Mouse (Mus musculus) heart, adult 10 weeks (tissue): Measurements from ENCODE around the gene Chtop. TPM values are rescaled to one million over a fixed set of nuclear protein-coding genes. Genes with fewer than 3 reads are reported as not detected.

Source experiments
- polyA plus RNA-seq: library from polyadenylated mRNA; stranded (reverse); fragments of 350-450 nt; fragmentation: Illumina TruSeq; extraction: RNeasy Lipid Tissue Mini Kit (QIAGEN cat#74804); gene quantifications from one replicate; pipeline ENCODE4 v1.2.3, GENCODE M21; 2014; ENCODE audit warnings: low read depth, low replicate concordance

Chtop gene
- polyA plus RNA-seq = 80.9 TPM

DNA sequence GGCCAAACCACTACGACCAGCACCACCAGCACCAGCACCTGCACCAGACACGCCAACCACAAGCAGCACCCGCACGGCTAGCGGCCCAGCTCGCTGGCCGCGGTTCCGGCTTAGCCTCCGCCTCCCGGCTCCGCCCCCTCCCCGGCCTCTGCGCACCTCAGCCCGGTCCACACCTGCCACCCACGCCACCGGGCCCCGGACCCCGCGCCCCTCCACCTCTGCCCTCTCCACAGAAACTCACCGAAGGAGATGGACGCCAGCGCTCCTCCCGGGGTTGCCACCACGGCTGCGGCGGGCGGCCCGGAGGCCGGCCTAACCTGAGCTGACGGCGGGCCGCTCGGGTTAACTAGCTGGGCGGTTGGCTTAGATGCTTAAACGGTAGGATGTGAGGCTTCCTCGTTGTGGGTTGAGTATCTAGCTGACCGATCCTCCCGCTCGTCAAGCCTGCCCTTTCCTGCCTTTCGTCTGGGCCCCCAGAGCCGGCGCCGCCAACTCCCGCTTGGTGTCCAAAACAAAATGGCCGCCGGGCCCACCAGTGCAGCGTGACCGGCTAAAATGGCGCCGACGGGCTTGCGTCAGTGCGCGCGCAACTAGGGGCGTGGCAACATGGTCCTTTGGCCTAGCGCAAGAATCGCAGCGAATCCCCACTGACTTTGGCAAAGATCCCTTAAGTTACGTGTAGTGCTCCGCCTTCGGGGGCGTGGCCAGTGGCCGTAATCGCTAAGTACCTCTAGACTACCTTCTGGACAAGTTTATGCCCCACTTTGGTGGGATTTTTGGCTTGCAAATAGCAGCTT lies at the start of gene Chtop:
TSS of gene Chtop (minus strand) at position 549 of the 797 bp plus-strand sequence.

DNA sequence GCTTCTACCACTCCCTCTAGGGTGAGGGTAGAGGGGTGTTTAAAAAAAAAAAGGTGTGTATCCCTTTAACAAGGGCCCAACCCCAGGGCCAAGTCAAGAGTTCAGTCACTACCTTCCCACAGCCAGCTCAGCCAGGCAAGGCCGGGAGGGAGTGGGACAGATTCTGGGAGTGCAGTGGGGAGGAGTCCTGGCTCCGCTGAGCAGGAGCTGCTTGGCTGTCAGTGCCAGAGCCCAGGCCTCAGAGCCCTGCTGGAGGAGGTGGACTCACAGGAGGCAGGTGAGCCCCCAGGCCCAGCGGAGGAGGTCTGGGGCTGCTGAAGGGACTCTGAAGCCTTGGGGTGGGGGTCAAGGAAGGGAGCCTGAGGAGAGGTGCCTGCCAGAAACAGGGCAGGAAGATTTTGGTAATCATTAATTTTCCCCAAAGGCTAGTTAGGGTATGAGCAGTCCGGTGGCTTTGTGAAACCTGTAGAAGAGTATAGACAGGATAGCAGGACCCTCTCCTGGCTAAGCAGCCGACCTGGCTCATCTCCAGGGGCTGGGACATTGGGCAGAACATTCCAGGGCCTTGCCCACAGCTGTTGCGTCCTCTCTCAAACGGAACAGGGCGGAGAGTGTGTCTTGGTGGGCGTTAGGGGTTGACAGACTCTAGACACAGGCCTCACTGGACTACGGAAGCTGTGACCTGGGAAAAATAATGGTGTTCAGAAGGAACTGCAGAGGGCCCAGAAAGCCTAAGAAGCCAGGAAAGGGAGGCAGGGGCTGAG lies 28.0 kb upstream of the Chtop start, which contains the start of gene S100a16:
TSS of gene S100a16 (plus strand) at position 114 of the 764 bp plus-strand sequence.

DNA sequence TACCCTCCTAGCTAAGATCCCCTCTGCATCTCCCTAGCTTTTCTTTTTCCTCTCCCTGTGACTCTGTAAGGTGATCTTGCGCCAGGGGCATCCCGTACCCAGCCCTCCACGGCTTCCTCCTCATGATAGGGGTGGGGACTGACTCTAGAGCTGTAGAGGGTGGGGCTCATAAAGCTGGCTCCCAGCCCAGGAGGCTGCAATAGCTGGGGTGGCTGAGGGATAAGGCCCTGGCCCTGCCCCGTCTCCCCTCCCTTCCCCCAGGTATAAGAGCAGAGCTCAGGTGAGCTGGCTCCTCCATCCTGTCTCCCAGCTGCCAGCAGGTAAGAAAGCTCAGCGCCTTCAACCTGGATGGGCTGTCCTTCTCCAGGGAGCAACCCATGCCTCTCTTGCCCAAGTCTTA lies 17.3 kb upstream of the Chtop start, which contains the start of gene S100a14:
TSS of gene S100a14 (plus strand) at position 277 of the 400 bp plus-strand sequence.

DNA sequence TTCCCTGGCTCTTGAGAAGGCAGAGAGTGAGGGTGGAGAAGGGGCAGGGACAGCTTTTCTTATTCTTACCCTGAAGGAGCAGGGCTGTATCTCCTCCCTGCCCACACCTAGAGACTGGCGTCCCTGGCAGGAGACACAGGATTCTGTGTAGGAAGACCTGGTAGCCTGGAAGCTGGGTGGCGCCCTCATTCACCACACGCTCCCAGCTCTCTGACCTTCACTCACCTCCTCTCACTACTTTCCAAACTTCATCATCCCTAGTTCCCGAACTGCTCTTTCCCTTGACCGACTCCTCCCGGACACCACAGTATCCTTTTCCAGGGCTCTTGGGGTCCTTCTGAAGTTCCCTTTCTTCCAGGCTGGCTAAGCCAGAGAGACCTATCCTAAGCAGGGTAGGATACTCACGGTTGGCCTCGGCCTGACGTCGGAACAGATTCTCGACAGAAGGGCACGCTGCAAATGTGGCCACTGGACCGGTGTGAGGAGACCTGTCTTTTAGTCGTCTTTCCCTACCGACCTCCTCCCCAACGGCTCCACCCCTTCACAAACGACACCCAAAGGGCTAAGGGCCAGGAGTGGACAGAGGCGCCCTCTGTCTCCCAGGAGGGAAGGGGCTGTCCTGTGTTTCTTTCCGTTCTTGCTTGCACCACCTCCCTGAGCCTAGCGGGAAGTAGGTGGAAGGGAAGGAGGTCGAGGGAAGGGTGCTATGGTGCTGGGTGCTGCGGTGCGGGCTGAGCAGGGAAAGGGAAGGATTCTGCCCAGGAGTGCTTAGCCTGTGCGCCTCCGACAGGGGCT lies 4.7 kb upstream of the Chtop start, which contains the start of the genes S100a1 and S100a13:
TSS of gene S100a1 (minus strand) at position 597 of the 795 bp plus-strand sequence.
TSS of gene S100a13 (plus strand) at position 640 of the 795 bp plus-strand sequence.

DNA sequence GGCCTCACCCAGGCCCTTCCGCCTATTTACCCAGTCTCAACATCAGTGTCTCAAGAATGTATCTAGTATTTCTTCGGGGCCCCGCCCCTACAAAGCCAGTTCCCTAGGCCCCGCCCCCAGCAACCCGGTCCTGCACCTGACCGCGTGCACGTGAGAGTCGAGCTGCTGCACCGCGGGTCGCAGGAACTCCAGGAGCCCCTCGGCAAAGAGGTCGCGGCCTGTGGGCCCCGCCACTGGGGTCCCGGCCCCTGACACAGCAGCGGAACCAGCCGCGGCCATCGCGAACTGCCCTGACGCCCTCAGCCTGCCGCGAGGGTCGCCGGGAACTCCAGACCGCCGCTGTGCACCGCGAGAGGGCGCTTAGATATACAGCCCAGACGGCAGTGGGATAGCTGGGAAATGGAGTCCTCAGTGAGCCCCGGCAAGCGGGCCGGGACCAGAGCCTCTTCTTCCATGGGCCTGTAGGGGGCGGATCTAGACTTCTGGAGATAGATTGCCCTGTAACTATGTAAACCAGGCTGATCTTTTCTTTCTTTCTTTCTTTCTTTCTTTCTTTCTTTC lies 18.5 kb downstream of the Chtop start, which contains the start of gene Snapin:
TSS of gene Snapin (minus strand) at position 338 of the 561 bp plus-strand sequence.

DNA sequence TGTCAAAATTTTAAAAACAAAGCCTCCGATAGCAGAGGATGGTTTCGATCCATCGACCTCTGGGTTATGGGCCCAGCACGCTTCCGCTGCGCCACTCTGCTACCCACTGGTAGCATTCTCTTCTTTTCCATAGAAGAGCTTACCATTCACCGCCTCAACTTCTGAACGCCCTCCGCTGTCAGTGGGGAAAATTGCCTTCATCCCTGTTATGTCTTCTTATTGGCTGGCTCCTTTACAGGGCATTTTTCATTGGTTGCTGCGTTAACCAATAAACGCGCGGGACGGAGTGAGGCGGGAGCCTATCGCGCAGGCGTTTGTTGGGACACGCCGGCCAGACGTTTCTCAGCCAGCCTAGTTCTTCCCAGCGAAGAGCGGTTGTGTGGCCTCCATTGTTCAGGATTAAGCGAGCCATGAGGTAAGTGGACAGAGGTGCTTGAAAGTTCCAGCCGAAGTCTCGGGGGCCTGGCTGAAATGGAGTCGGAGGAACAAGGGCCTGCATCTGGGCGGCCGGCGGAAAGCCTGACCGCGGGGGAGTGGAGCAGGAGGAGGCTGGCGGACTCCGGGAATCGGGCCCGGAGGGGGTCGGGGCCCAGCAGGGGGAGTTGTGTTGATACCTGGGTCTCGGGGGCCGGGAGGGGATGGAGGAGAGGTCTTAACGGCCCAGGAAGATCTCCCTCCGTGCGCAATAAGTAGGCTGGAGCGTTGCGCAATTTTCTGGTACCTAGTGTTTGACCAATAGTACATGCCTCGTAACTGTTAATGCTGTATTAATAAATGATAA lies 33.3 kb downstream of the Chtop start, which contains the start of gene Ilf2:
TSS of gene Ilf2 (plus strand) at position 296 of the 781 bp plus-strand sequence.

DNA sequence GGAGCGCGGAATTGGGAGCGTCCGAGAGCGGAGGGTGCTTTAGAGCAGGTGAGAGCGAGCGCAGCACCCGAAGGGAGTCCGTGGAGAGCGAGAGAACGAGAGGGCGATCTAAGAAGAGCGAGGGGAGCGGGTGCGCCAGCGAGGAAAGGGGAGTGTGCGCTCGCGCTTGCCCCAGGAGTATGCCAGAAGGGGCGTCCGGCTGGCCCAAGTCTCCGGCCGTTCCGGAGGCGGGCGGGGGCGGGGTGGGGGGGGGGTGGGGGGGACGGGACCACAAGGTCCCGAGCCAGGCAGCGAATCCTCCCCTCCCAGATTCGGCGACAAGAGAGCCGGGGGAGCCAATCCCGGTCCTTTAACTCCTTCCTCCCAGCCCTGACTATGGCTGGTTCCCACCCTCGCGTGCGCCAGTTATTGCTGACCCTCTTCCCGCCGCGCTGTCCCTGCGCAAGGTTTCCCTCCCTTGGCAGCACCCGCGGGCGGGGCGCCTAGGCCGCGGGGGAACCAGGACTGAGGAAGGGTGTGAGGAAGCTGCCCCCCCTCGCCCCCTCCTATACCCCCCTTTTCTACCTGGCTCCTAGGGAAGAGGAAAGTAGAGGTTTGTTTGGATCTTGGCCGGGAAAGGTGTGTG lies 43.5 kb downstream of the Chtop start, which contains the start of gene Npr1:
TSS of gene Npr1 (minus strand) at position 181 of the 625 bp plus-strand sequence.

Other genes with a start within 250 kb of the Chtop start
- 33.2 TPM for gene Dennd4b, start 244.3 kb downstream of the Chtop start, polyA plus RNA-seq
- gene Gatad2b, start 216.3 kb downstream of the Chtop start, polyA plus RNA-seq = 14.3 TPM
- 1.0 TPM for gene Slc27a3, start 119.6 kb downstream of the Chtop start, polyA plus RNA-seq
- 23.4 TPM for gene Ints3, start 75.9 kb downstream of the Chtop start, polyA plus RNA-seq
- 20.8 TPM for gene Npr1, start 43.6 kb downstream of the Chtop start, polyA plus RNA-seq
- gene Ilf2, start 33.4 kb downstream of the Chtop start, polyA plus RNA-seq = 34.3 TPM
- 79.2 TPM for gene Snapin, start 18.5 kb downstream of the Chtop start, polyA plus RNA-seq
- 1,552 TPM for gene S100a1, start 4.9 kb upstream of the Chtop start, polyA plus RNA-seq
- 64.2 TPM for gene S100a13, start 4.9 kb upstream of the Chtop start, polyA plus RNA-seq
- gene S100a14, start 17.4 kb upstream of the Chtop start, polyA plus RNA-seq = not detected
- 78.9 TPM for gene S100a16, start 27.8 kb upstream of the Chtop start, polyA plus RNA-seq
- gene S100a3, start 51.1 kb upstream of the Chtop start, polyA plus RNA-seq = not detected
- not detected for gene S100a2, start 80.7 kb upstream of the Chtop start, polyA plus RNA-seq
- not detected for gene Gm42674, start 92.4 kb upstream of the Chtop start, polyA plus RNA-seq
- gene S100a4, start 94.3 kb upstream of the Chtop start, polyA plus RNA-seq = 31.3 TPM
- not detected for gene S100a5, start 99.0 kb upstream of the Chtop start, polyA plus RNA-seq
- 111 TPM for gene S100a6, start 103.4 kb upstream of the Chtop start, polyA plus RNA-seq
- gene S100a7a, start 144.5 kb upstream of the Chtop start, polyA plus RNA-seq = 0.97 TPM
- not detected for gene S100a8, start 159.5 kb upstream of the Chtop start, polyA plus RNA-seq
- 2.0 TPM for gene S100a9, start 186.2 kb upstream of the Chtop start, polyA plus RNA-seq
- gene Pglyrp4, start 217.4 kb upstream of the Chtop start, polyA plus RNA-seq = not detected